Mouse (Mus musculus) hindbrain, embryonic 14.5 days (tissue): ENCODE measurements at regions not wholly inside any gene's neighbourhood (a gene's known extent, or its start where the extent isn't known, plus 50 kb on each side); places are given as distances from the start of the nearest gene placed in this dataset.

Experiments
- ATAC-seq: fragments of 200-750 bp; cut with Nextera tagmentation; 2 replicates; pipeline ENCODE4 v1.8.0; 2017; ENCODE audit warnings: moderate number of reproducible peaks, mild to moderate bottlenecking, moderate TSS enrichment, moderate library complexity; ENCODE audit not compliant: low FRiP score
- DNase-seq: peaks from one replicate; pipeline ENCODE4 v3.0.0-alpha.2; 2015; ENCODE audit warnings: low spot score
- H3K27ac ChIP-seq: fragments of 300-500 bp; sonication (generic); 2 replicates; pipeline ENCODE4 v1.5.1; 2014; ENCODE audit warnings: mild to moderate bottlenecking, moderate library complexity
- H3K27me3 ChIP-seq: fragments of 300-500 bp; sonication (generic); 2 replicates; pipeline ENCODE4 v1.6.1; 2014; ENCODE audit warnings: mild to moderate bottlenecking, low read length, mixed read lengths; ENCODE audit not compliant: control insufficient read depth, insufficient read depth
- H3K36me3 ChIP-seq: fragments of 300-500 bp; sonication (generic); replicated peaks from 2 replicates; pipeline ENCODE4 v1.6.1; 2014; ENCODE audit not compliant: control insufficient read depth, insufficient read depth
- H3K4me1 ChIP-seq: fragments of 300-500 bp; sonication (generic); replicated peaks from 2 replicates; pipeline ENCODE4 v1.6.1; 2014; ENCODE audit warnings: antibody characterized with exemption, low read length, mixed read lengths; ENCODE audit not compliant: control insufficient read depth, insufficient read depth
- H3K4me2 ChIP-seq: fragments of 300-500 bp; sonication (generic); replicated peaks from 2 replicates; pipeline ENCODE4 v1.6.1; 2014; ENCODE audit warnings: mild to moderate bottlenecking, moderate library complexity
- H3K4me3 ChIP-seq: fragments of 300-500 bp; sonication (generic); replicated peaks from 2 replicates; pipeline ENCODE4 v1.5.1; 2014; ENCODE audit warnings: mild to moderate bottlenecking, low read length
- H3K9ac ChIP-seq: fragments of 300-500 bp; sonication (generic); 2 replicates; pipeline ENCODE4 v1.6.1; 2014
- H3K9me3 ChIP-seq: fragments of 300-500 bp; sonication (generic); 2 replicates; pipeline ENCODE4 v1.6.1; 2016; ENCODE audit warnings: low read length; ENCODE audit not compliant: control insufficient read depth
- WGBS: fragments of 180-500 bp; shearing (Covaris S2); extraction: QIAGEN DNeasy Blood & Tissue Kit; methylation state at CpG from one replicate; pipeline ENCODE4 v1.1.7; 2014; 5-methylcytosine and 5-hydroxymethylcytosine counted together

- no peaks in the 10 kb centered on the region for H3K4me1 ChIP-seq
- H3K4me3 ChIP-seq, result no peak overlapping the region
- no peaks in the 10 kb centered on the region for H3K36me3 ChIP-seq
- H3K27ac ChIP-seq, result no peak overlapping the region
- no peak for ATAC-seq
- DNase-seq, result no peak
- H3K27me3 ChIP-seq, result no peaks in the 10 kb centered on the region
- WGBS, result 68% methylated on average over 1 of the region's 1 CpGs
- H3K4me2 ChIP-seq, result no peak overlapping the region
- no peak overlapping the region for H3K9ac ChIP-seq
- no peaks in the 10 kb centered on the region for H3K9me3 ChIP-seq
These were observed 55.9 kb upstream of the Gadd45a start for GRCm38 (mm10) chr6:67093128-67093527.

- Histone ChIP-seq H3K4me3 (no peak overlapping the region), H3K36me3 (no peaks in the 10 kb centered on the region), H3K4me2 (no peak overlapping the region), H3K9me3 (no peaks in the 10 kb centered on the region), H3K4me1 (no peaks in the 10 kb centered on the region), H3K27ac (no peak overlapping the region), H3K9ac (no peak overlapping the region), H3K27me3 (no peaks in the 10 kb centered on the region)
- DNase-seq, result no peak
- no peak for ATAC-seq
- whole genome bisulfite sequencing, result 80% methylated on average over 4 of the region's 4 CpGs
These were observed 52.9 kb upstream of the Gadd45a start for GRCm38 (mm10) chr6:67090150-67090549.

GRCm38 (mm10) chr6:67089530-67090140, 52.4 kb upstream of the Gadd45a start:
- DNase-seq (no peak), ATAC-seq (no peak)
- Histone ChIP-seq H3K9me3 (no peaks in the 10 kb centered on the region), H3K27ac (no peak overlapping the region), H3K4me3 (no peak overlapping the region), H3K27me3 (no peaks in the 10 kb centered on the region), H3K4me1 (no peaks in the 10 kb centered on the region), H3K36me3 (no peaks in the 10 kb centered on the region), H3K4me2 (no peak overlapping the region), H3K9ac (no peak overlapping the region)
- 71% methylated on average over 3 of the region's 3 CpGs for WGBS

GRCm38 (mm10) chr6:67088741-67089455, 51.6 kb upstream of the Gadd45a start:
- H3K9ac ChIP-seq, result no peak overlapping the region
- ATAC-seq (no peak), DNase-seq (no peak)
- H3K9me3 ChIP-seq, result no peaks in the 10 kb centered on the region
- WGBS, result 79% methylated on average over 21 of the region's 21 CpGs
- no peaks in the 10 kb centered on the region for H3K36me3 ChIP-seq
- no peaks in the 10 kb centered on the region for H3K27me3 ChIP-seq
- H3K4me2 ChIP-seq, result no peak overlapping the region
- no peaks in the 10 kb centered on the region for H3K4me1 ChIP-seq
- no peak overlapping the region for H3K27ac ChIP-seq
- H3K4me3 ChIP-seq, result no peak overlapping the region

- Histone ChIP-seq H3K27me3 (no peaks in the 10 kb centered on the region), H3K4me1 (no peaks in the 10 kb centered on the region), H3K9me3 (no peaks in the 10 kb centered on the region), H3K27ac (no peak overlapping the region), H3K36me3 (no peaks in the 10 kb centered on the region), H3K9ac (no peak overlapping the region), H3K4me3 (no peak overlapping the region), H3K4me2 (no peak overlapping the region)
- no peak for DNase-seq
- ATAC-seq, result no peak
- WGBS, result 79% methylated on average over 5 of the region's 5 CpGs
These were observed 50.7 kb upstream of the Gadd45a start for GRCm38 (mm10) chr6:67087837-67088440.

GRCm38 (mm10) chr6:67087393-67087792, 50.1 kb upstream of the Gadd45a start:
- Histone ChIP-seq H3K27me3 (no peaks in the 10 kb centered on the region), H3K27ac (no peak overlapping the region), H3K4me3 (no peak overlapping the region), H3K4me1 (no peaks in the 10 kb centered on the region), H3K36me3 (no peaks in the 10 kb centered on the region), H3K4me2 (no peak overlapping the region), H3K9ac (no peak overlapping the region), H3K9me3 (no peaks in the 10 kb centered on the region)
- no peak for DNase-seq
- ATAC-seq, result no peak
- 48% methylated on average over 3 of the region's 3 CpGs for WGBS
